ENCODE assay signal across 8 mouse cellular contexts in genomic region chr5:76951106-76952027, GRCm38 (mm10). TPM values are rescaled to one million over a fixed set of nuclear protein-coding genes. Genes with fewer than 3 reads are reported as not detected.
DNase-seq lines count a peak whose midpoint lies in the region; ATAC-seq and TF ChIP-seq lines count a peak whose summit lies in the region.

Gene Paics, plus strand, starts transcription at chr5:76951307.
Gene Ppat, minus strand, starts transcription at chr5:76951578.

- peak within 1 kb of the TSS; percentile 98 for H3K4me3 ChIP-seq in E14TG2a.4 (replicated peaks; ENCODE audit: low read length)
- peak within 1 kb of the TSS; percentile 77 for H3K4me3 ChIP-seq in forebrain, embryonic 12.5 days (replicated peaks)
- H3K4me3 ChIP-seq in liver, postnatal 0 days (ENCODE audit: low read depth, low read length) = peak within 1 kb of the TSS; percentile 66
- peak within 1 kb of the TSS; percentile 63 for H3K4me3 ChIP-seq in neural tube, embryonic 14.5 days (ENCODE audit: low read depth, low read length)

- peak; percentile 21; the same call in 1 of the 2 replicates for TF ChIP-seq EP300 in liver, postnatal 0 days (IDR thresholded peaks at IDR 0.05; ENCODE audit: low read depth)

- H3K4me2 ChIP-seq in forebrain, embryonic 12.5 days = peak within 1 kb of the TSS; percentile 82
- peak within 1 kb of the TSS; percentile 97 for H3K4me2 ChIP-seq in liver, postnatal 0 days (ENCODE audit: low read depth, low read length)
- H3K4me2 ChIP-seq in neural tube, embryonic 14.5 days (ENCODE audit: low read depth, low read length) = peak within 1 kb of the TSS; percentile 74

- ATAC-seq in forebrain, embryonic 12.5 days (ENCODE audit: low FRiP score) = peak; percentile 97
- peak; percentile 94 for ATAC-seq in liver, postnatal 0 days
- ATAC-seq in neural tube, embryonic 14.5 days (ENCODE audit: low read depth) = peak; percentile 97

- peaks cover 78% of the 10 kb centered on the region for H3K4me1 ChIP-seq in E14TG2a.4 (replicated peaks; ENCODE audit: low read depth, low read length)
- peaks cover 42% of the 10 kb centered on the region for H3K4me1 ChIP-seq in forebrain, embryonic 12.5 days
- peaks cover 61% of the 10 kb centered on the region for H3K4me1 ChIP-seq in liver, postnatal 0 days (ENCODE audit: insufficient read depth)
- peaks cover 21% of the 10 kb centered on the region for H3K4me1 ChIP-seq in neural tube, embryonic 14.5 days (ENCODE audit: control insufficient read depth, insufficient read depth, low read length)

- DNase-seq in c-Kit-positive CD71-positive TER-119-positive erythroid progenitor cells, embryonic 14.5 days (ENCODE audit: low spot score) = peak; percentile 99
- DNase-seq in heart, postnatal 10 days = peak; percentile 99
- DNase-seq in large intestine, adult 2 months (ENCODE audit: low read depth, low spot score) = peak; percentile 96
- peak; percentile 99 for DNase-seq in liver, postnatal 0 days
- DNase-seq in testis, postnatal 10 days (ENCODE audit: low spot score) = peak; percentile 99

- peak within 1 kb of the TSS; percentile 78 for H3K9ac ChIP-seq in forebrain, embryonic 12.5 days
- H3K9ac ChIP-seq in liver, postnatal 0 days (replicated peaks) = peak within 1 kb of the TSS; percentile 76
- peak within 1 kb of the TSS; percentile 74 for H3K9ac ChIP-seq in neural tube, embryonic 14.5 days (replicated peaks; ENCODE audit: low read depth, low read length)

- H3K27ac ChIP-seq in forebrain, embryonic 12.5 days = peak within 1 kb of the TSS; percentile 90
- peak within 1 kb of the TSS; percentile 92 for H3K27ac ChIP-seq in liver, postnatal 0 days (ENCODE audit: low read depth)
- peak within 1 kb of the TSS; percentile 52 for H3K27ac ChIP-seq in neural tube, embryonic 14.5 days (ENCODE audit: low read depth, low read length)

- under 1% methylated on average over 80 of the region's 81 CpGs for WGBS in forebrain, embryonic 12.5 days
- WGBS in large intestine, adult 2 months = under 1% methylated on average over 81 of the region's 81 CpGs
- WGBS in liver, postnatal 0 days (ENCODE audit: insufficient replicate concordance) = under 1% methylated on average over 81 of the region's 81 CpGs
- under 1% methylated on average over 81 of the region's 81 CpGs for WGBS in neural tube, embryonic 14.5 days

- H3K9me3 ChIP-seq in E14TG2a.4 (ENCODE audit: low read length) = no peaks in the 10 kb centered on the region
- H3K9me3 ChIP-seq in forebrain, embryonic 12.5 days = no peaks in the 10 kb centered on the region
- no peaks in the 10 kb centered on the region for H3K9me3 ChIP-seq in liver, postnatal 0 days (ENCODE audit: low read length)
- H3K9me3 ChIP-seq in neural tube, embryonic 14.5 days (ENCODE audit: control insufficient read depth, low read length) = no peaks in the 10 kb centered on the region

- no peak for TF ChIP-seq CTCF in E14TG2a.4 (conservative IDR thresholded peaks at IDR 0.05; ENCODE audit: low read length)
- no peak for TF ChIP-seq CTCF in liver, postnatal 0 days (IDR thresholded peaks at IDR 0.05; ENCODE audit: low read depth)

- no peaks in the 10 kb centered on the region for H3K27me3 ChIP-seq in E14TG2a.4 (ENCODE audit: insufficient read depth, low read length)
- no peaks in the 10 kb centered on the region for H3K27me3 ChIP-seq in forebrain, embryonic 12.5 days
- H3K27me3 ChIP-seq in liver, postnatal 0 days (ENCODE audit: insufficient read depth, low read length) = no peaks in the 10 kb centered on the region
- no peaks in the 10 kb centered on the region; the same call in 1 of the 2 replicates for H3K27me3 ChIP-seq in neural tube, embryonic 14.5 days (ENCODE audit: control insufficient read depth, insufficient read depth, low read length)

- peaks cover 73% of the 10 kb centered on the region for H3K36me3 ChIP-seq in E14TG2a.4 (ENCODE audit: insufficient read depth, low read length)
- H3K36me3 ChIP-seq in forebrain, embryonic 12.5 days (replicated peaks) = peaks cover 18% of the 10 kb centered on the region
- peaks cover 11% of the 10 kb centered on the region for H3K36me3 ChIP-seq in liver, postnatal 0 days (replicated peaks; ENCODE audit: insufficient read depth, low read length)
- no peaks in the 10 kb centered on the region; the same call in 1 of the 2 replicates for H3K36me3 ChIP-seq in neural tube, embryonic 14.5 days (ENCODE audit: control insufficient read depth, insufficient read depth, low read length)

- intact Hi-C loops in heart, postnatal 10 days (cut with DNase I) = loop anchor here (1.0 kb wide), 1 partner anchor 46 kb away; the partner anchor contains the start of gene Aasdh

RNA-seq across cellular contexts. Expression of gene Paics, which starts in this region (rescaled TPM):
- polyA plus RNA-seq in forebrain, embryonic 12.5 days (2016; fragmentation: Nextera tagmentation; extraction: Ambion mirVana) = 346 and 374 TPM in 2 replicates
- 100 to 1,000 TPM; 166 to 168 TPM for total RNA-seq in heart, postnatal 10 days (2021)
- 20.0 and 22.1 TPM in 2 replicates for polyA plus RNA-seq in large intestine, adult 2 months (2012; rRNA removed)
- polyA plus RNA-seq in liver, postnatal 0 days (2015; fragmentation: Nextera tagmentation; extraction: Ambion mirVana) = 95.3 and 111 TPM in 2 replicates
- polyA plus RNA-seq in neural tube, embryonic 14.5 days (2014; fragmentation: Nextera tagmentation; extraction: Ambion mirVana) = 165 and 174 TPM in 2 replicates

RNA-seq across cellular contexts. Expression of gene Ppat, which starts in this region (rescaled TPM):
- polyA plus RNA-seq in forebrain, embryonic 12.5 days (2016; fragmentation: Nextera tagmentation; extraction: Ambion mirVana) = 31.8 and 32.6 TPM in 2 replicates
- 10 to 100 TPM; 14.6 to 15.9 TPM for total RNA-seq in heart, postnatal 10 days (2021)
- polyA plus RNA-seq in large intestine, adult 2 months (2012; rRNA removed) = 2.2 and 2.9 TPM in 2 replicates
- polyA plus RNA-seq in liver, postnatal 0 days (2015; fragmentation: Nextera tagmentation; extraction: Ambion mirVana) = 14.9 and 17.6 TPM in 2 replicates
- polyA plus RNA-seq in neural tube, embryonic 14.5 days (2014; fragmentation: Nextera tagmentation; extraction: Ambion mirVana) = 12.8 and 13.4 TPM in 2 replicates

Comparison
In these comparisons a context has a peak if more than half of its experiments do, and no peak if none do; other contexts are left out.
1. Peak in every context shown above with its lines: DNase-seq, ATAC-seq, H3K4me3 ChIP-seq and H3K27ac ChIP-seq.